Mouse (Mus musculus): Measurements from ENCODE around the gene Tmf1.

DNA sequence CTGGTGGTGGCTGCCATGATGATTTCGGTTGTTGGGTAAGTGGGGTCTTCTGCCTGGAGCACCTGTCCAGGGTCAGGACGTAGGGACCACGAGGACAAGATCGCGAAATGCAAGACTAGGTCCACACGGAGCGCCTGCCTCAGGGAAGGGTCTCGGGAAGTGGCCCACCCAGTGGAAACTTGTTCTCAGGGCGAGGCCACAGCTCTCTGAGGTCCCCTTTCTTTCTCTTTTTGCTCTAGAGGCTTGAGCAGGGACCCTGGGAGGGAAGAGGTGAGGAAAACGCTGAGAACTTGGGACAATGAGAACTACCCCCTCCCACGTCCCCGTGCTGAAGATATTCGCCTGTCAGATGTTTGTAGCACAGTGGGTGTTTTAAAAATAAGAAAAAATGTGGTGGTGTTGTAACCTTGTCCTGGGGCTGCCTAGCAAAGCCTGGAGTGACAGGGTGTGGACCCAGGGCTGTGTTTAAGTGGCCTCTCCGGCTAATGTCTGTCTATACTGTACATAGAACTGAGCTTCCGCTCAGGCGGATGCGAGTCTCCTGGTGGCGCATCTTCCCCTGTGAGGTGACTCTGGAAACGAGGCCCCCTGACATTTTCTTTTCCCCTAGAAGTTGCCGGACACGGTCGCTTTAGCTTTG, 32.2 kb upstream of the Tmf1 start:
- TF ChIP-seq POLR2A (IDR thresholded peaks at IDR 0.05; ENCODE audit: borderline replicate concordance, extremely low read depth, low read depth, low read length) (no peak), CTCF (IDR thresholded peaks at IDR 0.05; ENCODE audit: insufficient read depth, low read length) (no peak)
